Mouse (Mus musculus): Measurements from ENCODE around the gene Pgk2. TPM values are rescaled to one million over a fixed set of nuclear protein-coding genes. Genes with fewer than 3 reads are reported as not detected.

Pgk2 gene
- polyA plus RNA-seq (2012; rRNA removed) = not detected in 2 replicates

GRCm38 (mm10) chr17:40208540-40208939 lies at the start of gene Pgk2:
Gene Pgk2, minus strand, starts transcription at chr17:40208640.

GRCm38 (mm10) chr17:40242135-40242534 lies 33.7 kb upstream of the Pgk2 start, which contains the start of gene Crisp3:
Gene Crisp3, minus strand, starts transcription at chr17:40242288.

Other genes starting within 250 kb of the Pgk2 start
- not detected in 2 replicates for gene AC192777.2, start 113.2 kb downstream of the Pgk2 start, polyA plus RNA-seq (2012; rRNA removed)
- gene Crisp3, start 33.6 kb upstream of the Pgk2 start, polyA plus RNA-seq (2012; rRNA removed) = not detected in 2 replicates
- 0.13 and 1.2 TPM in 2 replicates for gene Crisp1, start 110.6 kb upstream of the Pgk2 start, polyA plus RNA-seq (2012; rRNA removed)

Data from stomach, adult 2 months (tissue).